Mouse (Mus musculus): Measurements from ENCODE around the gene Rora. TPM values are rescaled to one million over a fixed set of nuclear protein-coding genes. Genes with fewer than 3 reads are reported as not detected.

The Rora gene
- polyA plus RNA-seq, 1 experiment from 2014 or later: 6.0 TPM

DNA sequence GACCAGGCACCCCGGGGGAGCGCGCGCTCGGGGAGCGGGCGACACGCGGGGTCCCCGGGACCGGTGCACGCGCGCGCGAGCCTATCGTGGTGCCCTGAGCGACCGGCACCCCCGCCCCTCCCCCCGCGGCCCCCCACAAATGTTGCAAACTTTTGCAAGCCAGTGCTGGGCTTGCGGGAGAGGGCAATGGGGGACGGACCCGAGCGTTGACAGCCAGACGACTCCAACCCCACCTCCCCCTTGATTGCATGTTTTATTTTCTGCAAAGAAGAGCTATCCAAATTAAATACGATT lies 400 bp downstream of the Rora start:
- no peak; the same call in 1 of the 2 replicates for ATAC-seq (replicated peaks; ENCODE audit: low FRiP score)

DNA sequence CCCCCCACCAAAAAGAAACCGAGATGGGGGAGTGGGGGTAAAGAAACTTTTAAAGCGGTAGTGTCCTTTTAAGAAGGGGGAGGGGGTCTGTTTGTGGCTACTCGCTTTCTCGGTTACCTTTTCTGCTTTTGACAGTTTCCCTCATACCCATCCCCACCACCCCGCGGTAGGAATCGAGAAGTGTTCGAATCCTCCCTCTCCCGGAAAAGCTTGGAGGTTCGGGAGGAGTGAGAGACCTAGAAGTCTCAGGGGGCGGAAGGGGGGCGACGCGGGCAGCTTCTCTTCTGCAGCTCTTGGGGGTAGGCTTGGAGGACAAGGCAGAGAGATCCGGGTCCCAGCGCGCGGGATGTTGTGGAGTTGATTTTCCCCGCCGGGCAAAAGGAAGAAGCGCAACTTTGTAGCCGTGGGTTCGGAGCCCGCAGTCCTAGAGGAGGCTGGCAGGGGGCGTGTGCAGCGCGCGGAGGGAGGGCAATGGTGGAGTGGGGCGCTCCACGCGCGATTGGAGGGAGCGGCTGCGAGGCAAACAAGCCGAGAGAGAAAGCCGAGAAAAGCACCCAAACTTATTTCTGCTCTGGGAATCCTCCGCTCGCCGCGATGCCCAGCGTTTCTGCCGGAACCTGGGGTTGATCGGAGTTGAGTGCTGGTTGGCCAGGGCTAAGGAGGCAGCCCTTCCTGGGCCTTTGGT lies 889 bp downstream of the Rora start:
- WGBS: under 1% methylated on average over 42 of the region's 43 CpGs
- H3K4me2 ChIP-seq (ENCODE audit: low read depth, low read length, severe bottlenecking): peak overlapping the region; percentile 90
- ATAC-seq (replicated peaks; ENCODE audit: low FRiP score) (no peak; the same call in 1 of the 2 replicates), DNase-seq (ENCODE audit: low spot score) (peak; percentile 74)
- H3K9me3 ChIP-seq (ENCODE audit: control insufficient read depth, low read length): no peaks in the 10 kb centered on the region
- H3K4me3 ChIP-seq (ENCODE audit: low read depth, low read length): peak overlapping the region; percentile 80
- H3K27ac ChIP-seq (ENCODE audit: low read depth, low read length): no peak overlapping the region
- H3K9ac ChIP-seq (ENCODE audit: low read length): peak overlapping the region; percentile 80
- peaks cover 2% of the 10 kb centered on the region; the same call in 1 of the 2 replicates for H3K27me3 ChIP-seq (ENCODE audit: control insufficient read depth, insufficient read depth, low read length)
- peaks cover 7% of the 10 kb centered on the region; the same call in 1 of the 2 replicates for H3K4me1 ChIP-seq (replicated peaks; ENCODE audit: control insufficient read depth, insufficient read depth, low read length)
- H3K36me3 ChIP-seq (ENCODE audit: control insufficient read depth, insufficient read depth, low read length): no peaks in the 10 kb centered on the region

More for the DNA sequence above, 400 bp downstream of the Rora start:
- H3K4me3 ChIP-seq (ENCODE audit: low read depth, low read length): peak overlapping the region; percentile 80
- H3K27ac ChIP-seq (ENCODE audit: low read depth, low read length): peak overlapping the region; percentile 80
- WGBS: under 1% methylated on average over 28 of the region's 28 CpGs
- H3K4me2 ChIP-seq (ENCODE audit: low read depth, low read length, severe bottlenecking): peak overlapping the region; percentile 90
- no peak for DNase-seq (ENCODE audit: low spot score)
- no peaks in the 10 kb centered on the region for H3K9me3 ChIP-seq (ENCODE audit: control insufficient read depth, low read length)
- H3K9ac ChIP-seq (ENCODE audit: low read length): peak overlapping the region; percentile 80
- peaks cover 7% of the 10 kb centered on the region; the same call in 1 of the 2 replicates for H3K4me1 ChIP-seq (replicated peaks; ENCODE audit: control insufficient read depth, insufficient read depth, low read length)
- H3K36me3 ChIP-seq (ENCODE audit: control insufficient read depth, insufficient read depth, low read length): no peaks in the 10 kb centered on the region
- peaks cover 2% of the 10 kb centered on the region; the same call in 1 of the 2 replicates for H3K27me3 ChIP-seq (ENCODE audit: control insufficient read depth, insufficient read depth, low read length)

DNA sequence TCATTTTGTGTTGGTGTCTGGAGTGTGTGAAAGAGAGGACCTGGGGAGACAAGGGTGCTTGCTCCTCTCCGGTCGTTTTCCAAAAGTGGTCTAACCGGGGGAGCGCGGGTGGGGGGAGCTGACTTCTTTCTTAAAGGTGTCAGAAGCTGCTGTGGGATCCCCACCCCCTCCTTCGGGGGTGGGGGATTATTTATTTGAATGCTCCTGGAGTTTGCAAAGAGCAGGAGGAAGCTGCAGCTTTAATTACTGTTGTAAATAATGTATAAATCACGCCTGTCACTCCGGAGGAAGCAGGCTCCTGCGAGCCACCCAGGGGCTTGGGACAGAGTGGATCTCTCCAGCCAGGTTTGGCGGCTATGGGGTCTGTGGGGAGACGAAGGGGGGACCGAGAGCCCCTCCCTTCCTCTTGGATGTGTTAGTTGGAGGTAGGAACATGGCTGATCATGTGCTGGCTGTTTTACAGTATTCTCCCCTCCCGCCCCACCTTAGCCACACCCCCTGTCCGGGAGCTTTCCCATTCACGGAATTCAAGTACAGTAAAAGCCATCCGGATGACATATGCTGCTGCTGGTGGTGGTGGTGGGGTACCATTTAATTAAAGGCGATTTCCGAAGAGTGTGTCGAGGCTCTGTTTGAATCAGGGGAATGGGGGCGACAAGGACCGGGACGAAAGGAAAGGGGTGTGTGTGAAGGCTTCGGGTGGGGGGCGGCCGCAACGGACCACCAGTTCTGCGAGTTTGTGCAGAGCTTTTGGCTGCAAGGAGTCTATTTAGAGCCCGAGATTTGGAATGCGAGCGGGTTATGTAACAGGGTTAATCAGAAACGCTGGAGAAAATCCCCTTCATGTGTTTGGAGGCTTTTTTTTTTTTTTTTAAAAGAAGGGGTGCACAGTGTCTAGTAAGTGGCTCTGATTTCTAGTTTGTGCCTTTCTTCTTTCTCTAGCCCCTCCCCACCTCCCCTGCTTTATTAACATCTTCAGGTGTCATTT lies 1.7 kb downstream of the Rora start:
- H3K27ac ChIP-seq (ENCODE audit: low read depth, low read length): no peak overlapping the region
- 1% methylated on average over 31 of the region's 31 CpGs for WGBS
- peak; percentile 43; the same call in 1 of the 2 replicates for ATAC-seq (replicated peaks; ENCODE audit: low FRiP score)

DNA sequence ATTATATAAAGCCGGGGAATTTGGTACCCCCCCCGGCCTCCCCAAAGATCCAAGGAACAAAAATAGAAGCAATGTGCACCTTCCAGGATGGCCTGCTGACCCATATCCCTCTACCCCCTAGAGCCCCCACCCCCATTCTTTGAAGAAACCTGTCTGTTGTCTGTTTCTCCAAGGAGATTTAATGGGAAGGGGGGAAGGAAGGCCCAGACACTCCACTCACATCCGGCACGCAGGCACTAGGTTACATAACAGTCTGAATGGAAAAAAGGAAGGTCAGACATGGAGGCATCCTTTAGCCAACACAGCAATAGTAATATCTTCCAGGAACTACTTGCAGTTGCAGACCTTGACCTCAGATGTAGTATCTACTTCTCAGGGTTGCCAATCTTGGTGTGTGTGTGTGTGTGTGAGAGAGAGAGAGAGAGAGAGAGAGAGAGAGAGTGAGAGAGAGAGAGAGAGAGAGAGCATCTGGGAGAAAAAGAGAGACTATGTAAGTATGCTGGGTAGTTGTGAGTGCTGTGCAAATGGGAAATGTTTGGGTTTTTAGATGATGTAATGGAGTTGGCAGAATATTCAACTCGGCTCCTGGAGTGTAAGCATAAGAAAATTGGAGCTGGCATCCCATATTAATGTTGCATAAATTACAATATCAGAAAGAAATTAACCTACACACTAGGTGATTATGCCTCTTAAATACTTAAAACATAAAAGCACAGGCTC lies 2.6 kb downstream of the Rora start:
- Histone ChIP-seq H3K27me3 (ENCODE audit: control insufficient read depth, insufficient read depth, low read length) (peaks cover 2% of the 10 kb centered on the region; the same call in 1 of the 2 replicates), H3K9ac (ENCODE audit: low read length) (no peak overlapping the region), H3K27ac (ENCODE audit: low read depth, low read length) (no peak overlapping the region), H3K9me3 (ENCODE audit: control insufficient read depth, low read length) (no peaks in the 10 kb centered on the region), H3K4me2 (ENCODE audit: low read depth, low read length, severe bottlenecking) (no peak overlapping the region), H3K4me1 (replicated peaks; ENCODE audit: control insufficient read depth, insufficient read depth, low read length) (peaks cover 7% of the 10 kb centered on the region; the same call in 1 of the 2 replicates), H3K36me3 (ENCODE audit: control insufficient read depth, insufficient read depth, low read length) (no peaks in the 10 kb centered on the region), H3K4me3 (ENCODE audit: low read depth, low read length) (no peak overlapping the region; the same call in 1 of the 2 replicates)
- WGBS: 55% methylated on average over 5 of the region's 5 CpGs
- ATAC-seq (replicated peaks; ENCODE audit: low FRiP score) (no peak), DNase-seq (ENCODE audit: low spot score) (no peak)

More for the DNA sequence above, 1.7 kb downstream of the Rora start:
- H3K36me3 ChIP-seq (ENCODE audit: control insufficient read depth, insufficient read depth, low read length): no peaks in the 10 kb centered on the region
- H3K27me3 ChIP-seq (ENCODE audit: control insufficient read depth, insufficient read depth, low read length): peaks cover 2% of the 10 kb centered on the region; the same call in 1 of the 2 replicates
- peak overlapping the region; percentile 80 for H3K9ac ChIP-seq (ENCODE audit: low read length)
- H3K4me3 ChIP-seq (ENCODE audit: low read depth, low read length): peak overlapping the region; percentile 80
- DNase-seq (ENCODE audit: low spot score): peak; percentile 63
- peak overlapping the region; percentile 90 for H3K4me2 ChIP-seq (ENCODE audit: low read depth, low read length, severe bottlenecking)
- H3K4me1 ChIP-seq (replicated peaks; ENCODE audit: control insufficient read depth, insufficient read depth, low read length): peaks cover 7% of the 10 kb centered on the region; the same call in 1 of the 2 replicates
- no peaks in the 10 kb centered on the region for H3K9me3 ChIP-seq (ENCODE audit: control insufficient read depth, low read length)

DNA sequence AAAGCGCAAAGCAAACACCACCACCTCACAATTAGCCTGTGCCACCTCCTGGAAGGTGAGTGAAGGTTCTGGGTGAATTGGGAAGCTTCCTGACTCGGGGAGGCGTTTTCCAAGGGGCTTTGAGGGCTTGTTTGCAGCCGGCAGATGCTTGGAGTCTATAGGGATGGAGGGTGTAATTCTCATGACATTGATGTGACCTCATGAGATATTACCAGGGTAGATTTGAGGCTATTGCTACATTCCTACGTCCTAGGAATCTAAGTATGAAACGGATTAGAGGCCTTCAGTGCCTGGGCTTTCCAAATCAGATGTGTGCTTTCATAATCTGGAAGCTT lies 3.2 kb downstream of the Rora start:
- DNase-seq (ENCODE audit: low spot score): no peak
- Histone ChIP-seq H3K27ac (ENCODE audit: low read depth, low read length) (no peak overlapping the region), H3K9me3 (ENCODE audit: control insufficient read depth, low read length) (no peaks in the 10 kb centered on the region), H3K9ac (ENCODE audit: low read length) (no peak overlapping the region), H3K4me3 (ENCODE audit: low read depth, low read length) (no peak overlapping the region), H3K4me1 (replicated peaks; ENCODE audit: control insufficient read depth, insufficient read depth, low read length) (peaks cover 7% of the 10 kb centered on the region; the same call in 1 of the 2 replicates), H3K27me3 (ENCODE audit: control insufficient read depth, insufficient read depth, low read length) (peaks cover 2% of the 10 kb centered on the region; the same call in 1 of the 2 replicates), H3K36me3 (ENCODE audit: control insufficient read depth, insufficient read depth, low read length) (no peaks in the 10 kb centered on the region), H3K4me2 (ENCODE audit: low read depth, low read length, severe bottlenecking) (no peak overlapping the region)
- WGBS: 43% methylated on average over 6 of the region's 6 CpGs
- ATAC-seq (replicated peaks; ENCODE audit: low FRiP score): no peak

DNA sequence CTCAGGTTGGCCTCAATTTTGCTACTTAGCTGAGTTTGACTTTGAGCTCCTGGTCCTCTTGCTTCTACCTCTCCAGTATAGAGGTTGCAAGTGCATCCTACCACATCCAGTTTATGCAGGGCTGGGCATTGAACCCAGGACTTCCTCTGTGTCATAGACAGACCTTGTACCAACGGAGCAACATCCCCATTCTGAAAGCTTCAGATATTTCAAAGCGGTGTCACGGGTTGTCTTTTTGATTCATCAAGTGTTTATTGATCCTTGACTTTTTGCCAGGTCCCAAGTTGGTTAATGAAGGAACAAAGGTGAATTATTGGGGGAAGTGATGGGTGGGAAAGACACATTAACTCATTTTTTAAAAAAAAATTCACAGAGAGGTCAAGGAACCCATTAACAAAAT lies 17.1 kb downstream of the Rora start:
- Histone ChIP-seq H3K4me2 (ENCODE audit: low read depth, low read length, severe bottlenecking) (no peak overlapping the region), H3K36me3 (ENCODE audit: control insufficient read depth, insufficient read depth, low read length) (no peaks in the 10 kb centered on the region), H3K4me3 (ENCODE audit: low read depth, low read length) (no peak overlapping the region), H3K9me3 (ENCODE audit: control insufficient read depth, low read length) (no peaks in the 10 kb centered on the region), H3K4me1 (replicated peaks; ENCODE audit: control insufficient read depth, insufficient read depth, low read length) (no peaks in the 10 kb centered on the region), H3K27me3 (ENCODE audit: control insufficient read depth, insufficient read depth, low read length) (no peaks in the 10 kb centered on the region), H3K27ac (ENCODE audit: low read depth, low read length) (no peak overlapping the region), H3K9ac (ENCODE audit: low read length) (no peak overlapping the region)
- WGBS: 93% methylated on average over 3 of the region's 3 CpGs
- no peak for DNase-seq (ENCODE audit: low spot score)
- no peak for ATAC-seq (replicated peaks; ENCODE audit: low FRiP score)

DNA sequence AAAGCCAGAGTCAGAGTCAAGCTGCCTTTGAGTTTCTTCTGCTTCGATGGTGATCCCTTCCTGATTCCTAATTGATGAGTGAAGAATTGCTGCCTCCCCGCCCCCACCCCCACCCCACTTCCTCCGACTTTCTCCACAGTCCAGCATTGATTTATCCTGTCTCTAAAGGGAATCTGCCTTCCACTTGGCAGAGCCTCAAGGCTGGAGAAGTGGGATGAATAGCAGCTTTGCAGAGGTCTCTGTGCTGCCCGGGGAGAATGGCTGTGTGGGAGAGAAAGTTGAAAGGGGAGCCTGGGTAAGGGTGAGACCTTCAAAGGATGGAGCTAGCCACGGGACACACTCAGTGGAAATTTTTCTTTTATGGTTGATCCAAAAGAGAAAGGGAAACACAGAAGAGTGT lies 18.9 kb downstream of the Rora start:
- WGBS: 50% methylated on average over 5 of the region's 5 CpGs
- Histone ChIP-seq H3K9me3 (ENCODE audit: control insufficient read depth, low read length) (no peaks in the 10 kb centered on the region), H3K4me2 (ENCODE audit: low read depth, low read length, severe bottlenecking) (no peak overlapping the region), H3K4me3 (ENCODE audit: low read depth, low read length) (no peak overlapping the region), H3K9ac (ENCODE audit: low read length) (no peak overlapping the region), H3K27ac (ENCODE audit: low read depth, low read length) (no peak overlapping the region), H3K27me3 (ENCODE audit: control insufficient read depth, insufficient read depth, low read length) (no peaks in the 10 kb centered on the region), H3K4me1 (replicated peaks; ENCODE audit: control insufficient read depth, insufficient read depth, low read length) (no peaks in the 10 kb centered on the region), H3K36me3 (ENCODE audit: control insufficient read depth, insufficient read depth, low read length) (no peaks in the 10 kb centered on the region)
- ATAC-seq (replicated peaks; ENCODE audit: low FRiP score) (no peak), DNase-seq (ENCODE audit: low spot score) (no peak)

DNA sequence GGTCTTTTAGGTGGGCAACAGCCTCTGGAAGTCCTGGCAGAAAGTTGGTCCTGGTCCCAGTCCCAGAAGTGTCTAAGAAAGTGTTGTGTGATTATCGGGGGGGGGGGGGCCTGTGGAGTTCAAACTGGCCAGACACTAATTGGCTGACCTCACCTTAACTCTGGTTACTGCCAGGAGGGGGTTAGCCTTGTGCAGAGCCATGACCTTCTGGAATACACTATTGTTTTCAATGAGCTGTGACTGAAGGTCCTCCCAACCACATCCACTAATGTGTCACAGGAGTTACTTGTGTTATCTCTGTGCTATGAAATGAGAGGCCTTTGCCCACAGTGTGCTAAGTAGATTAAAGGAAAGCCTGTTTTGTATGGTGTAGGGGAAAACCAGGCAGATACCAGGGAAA lies 19.6 kb downstream of the Rora start:
- WGBS: 67% methylated on average over 1 of the region's 1 CpGs

More for the DNA sequence above, 19.6 kb downstream of the Rora start:
- Histone ChIP-seq H3K9ac (ENCODE audit: low read length) (no peak overlapping the region), H3K27ac (ENCODE audit: low read depth, low read length) (no peak overlapping the region), H3K36me3 (ENCODE audit: control insufficient read depth, insufficient read depth, low read length) (no peaks in the 10 kb centered on the region), H3K4me1 (replicated peaks; ENCODE audit: control insufficient read depth, insufficient read depth, low read length) (no peaks in the 10 kb centered on the region), H3K4me3 (ENCODE audit: low read depth, low read length) (no peak overlapping the region), H3K9me3 (ENCODE audit: control insufficient read depth, low read length) (no peaks in the 10 kb centered on the region), H3K4me2 (ENCODE audit: low read depth, low read length, severe bottlenecking) (no peak overlapping the region), H3K27me3 (ENCODE audit: control insufficient read depth, insufficient read depth, low read length) (no peaks in the 10 kb centered on the region)
- DNase-seq (ENCODE audit: low spot score): no peak
- ATAC-seq (replicated peaks; ENCODE audit: low FRiP score): no peak

All from forebrain, embryonic 11.5 days (tissue).